17 mouse cellular contexts compared by ENCODE assay signal in the genomic region with DNA sequence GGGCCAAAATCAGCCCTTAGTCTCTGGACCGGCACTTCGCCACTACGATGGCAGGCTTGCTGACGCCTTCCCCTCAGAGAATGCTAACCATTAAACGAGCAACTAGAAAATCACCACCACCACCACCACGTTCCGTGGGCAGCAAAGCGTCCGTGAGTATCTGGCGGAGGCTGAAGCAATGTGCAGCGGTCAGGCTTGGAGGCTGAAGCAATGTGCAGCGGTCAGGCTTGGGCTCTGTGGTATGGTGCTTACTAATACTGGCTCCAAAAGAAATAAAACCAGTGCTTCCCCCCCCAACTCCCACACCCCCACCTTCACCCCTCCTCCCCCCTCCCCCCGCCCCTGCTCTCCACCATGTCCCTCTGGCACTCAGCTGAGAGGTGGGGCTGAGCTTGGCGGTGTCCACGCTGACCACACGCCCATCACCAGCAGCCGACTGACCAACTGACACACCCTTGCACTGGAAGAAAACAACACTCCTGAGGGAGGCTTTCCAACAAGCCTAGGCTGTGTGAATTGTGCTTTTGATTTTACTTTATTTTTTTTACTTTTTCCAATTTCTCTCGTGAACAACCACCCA. TPM values are rescaled to one million over a fixed set of nuclear protein-coding genes. Genes with fewer than 3 reads are reported as not detected.
DNase-seq lines count a peak whose midpoint lies in the region; ATAC-seq and TF ChIP-seq lines count a peak whose summit lies in the region.
"Had no signal": no experiment of that assay in that cellular context is flagged by ENCODE, and none has a peak within 500 bp of the region (broad histone marks: within the 10 kb centered on the region; RNA-seq: fewer than 3 reads in every experiment).

No protein-coding gene starts in this region.

- H3K27ac ChIP-seq in heart, adult 2 months: peak overlapping the region; percentile 49
- H3K27ac ChIP-seq in intestine, embryonic 16.5 days (ENCODE audit: low read length): peak overlapping the region; percentile 11; the same call in 1 of the 2 replicates
- H3K27ac ChIP-seq in intestine, embryonic 15.5 days: no peak overlapping the region
- H3K27ac ChIP-seq in neural tube, embryonic 13.5 days (replicated peaks): peak overlapping the region; percentile 20; the same call in 1 of the 2 replicates
- H3K27ac ChIP-seq in stomach, embryonic 16.5 days (ENCODE audit: low read length): peak overlapping the region; percentile 19; the same call in 1 of the 2 replicates
- H3K27ac ChIP-seq: embryonic facial prominence, embryonic 13.5 days; hindbrain, embryonic 14.5 days; kidney, embryonic 15.5 days had no signal

- WGBS in heart, adult 2 months: 55% methylated on average over 18 of the region's 18 CpGs
- WGBS in intestine, embryonic 16.5 days: 77% methylated on average over 18 of the region's 18 CpGs
- 78% methylated on average over 18 of the region's 18 CpGs for WGBS in intestine, embryonic 15.5 days
- 63% methylated on average over 18 of the region's 18 CpGs for WGBS in neural tube, embryonic 13.5 days
- WGBS in stomach, embryonic 16.5 days: 73% methylated on average over 17 of the region's 18 CpGs

- H3K79me2 ChIP-seq in heart, adult 2 months (replicated peaks; ENCODE audit: control insufficient read depth, insufficient read depth, low read length): no peaks in the 10 kb centered on the region

- TF ChIP-seq EP300 in heart, adult 2 months (IDR thresholded peaks at IDR 0.05; ENCODE audit: insufficient read depth, low read depth, low read length): no peak

- intact Hi-C loops in heart, adult 2 months (cut with DNase I): loop anchor here (2.0 kb wide), 1 partner anchor 37 kb away; no protein-coding TSS in a partner anchor

- H3K9ac ChIP-seq in heart, adult 2 months (ENCODE audit: low read depth, low read length): no peak overlapping the region
- no peak overlapping the region for H3K9ac ChIP-seq in intestine, embryonic 16.5 days (ENCODE audit: low read depth, low read length)
- H3K9ac ChIP-seq in intestine, embryonic 15.5 days: no peak overlapping the region
- no peak overlapping the region for H3K9ac ChIP-seq in neural tube, embryonic 13.5 days
- H3K9ac ChIP-seq in stomach, embryonic 16.5 days (ENCODE audit: low read length): no peak overlapping the region
- H3K9ac ChIP-seq: embryonic facial prominence, embryonic 13.5 days; forebrain, postnatal 0 days; hindbrain, embryonic 14.5 days; kidney, embryonic 15.5 days had no signal

- peaks cover 34% of the 10 kb centered on the region for H3K4me1 ChIP-seq in heart, adult 2 months (ENCODE audit: control insufficient read depth, insufficient read depth, low read length)
- H3K4me1 ChIP-seq in intestine, embryonic 16.5 days (ENCODE audit: control insufficient read depth, insufficient read depth, low read length): peaks cover 82% of the 10 kb centered on the region
- H3K4me1 ChIP-seq in intestine, embryonic 15.5 days (replicated peaks): peaks cover 71% of the 10 kb centered on the region
- H3K4me1 ChIP-seq in neural tube, embryonic 13.5 days (replicated peaks): peaks cover 87% of the 10 kb centered on the region
- peaks cover 44% of the 10 kb centered on the region for H3K4me1 ChIP-seq in stomach, embryonic 16.5 days (ENCODE audit: control insufficient read depth, insufficient read depth, low read length)

- H3K4me3 ChIP-seq in heart, adult 2 months: no peak overlapping the region
- no peak overlapping the region for H3K4me3 ChIP-seq in intestine, embryonic 16.5 days (ENCODE audit: low read length)
- no peak overlapping the region for H3K4me3 ChIP-seq in intestine, embryonic 15.5 days (replicated peaks)
- H3K4me3 ChIP-seq in neural tube, embryonic 13.5 days: no peak overlapping the region
- no peak overlapping the region for H3K4me3 ChIP-seq in stomach, embryonic 16.5 days (replicated peaks; ENCODE audit: low read length)
- H3K4me3 ChIP-seq: embryonic facial prominence, embryonic 13.5 days; kidney, embryonic 15.5 days; left cerebral cortex, adult 2 months had no signal

- H3K27me3 ChIP-seq in heart, adult 2 months (ENCODE audit: control insufficient read depth, insufficient read depth, low read length): no peaks in the 10 kb centered on the region
- no peaks in the 10 kb centered on the region for H3K27me3 ChIP-seq in intestine, embryonic 16.5 days (replicated peaks; ENCODE audit: control insufficient read depth, insufficient read depth, low read length)
- H3K27me3 ChIP-seq in intestine, embryonic 15.5 days (replicated peaks): no peaks in the 10 kb centered on the region
- no peaks in the 10 kb centered on the region for H3K27me3 ChIP-seq in neural tube, embryonic 13.5 days
- H3K27me3 ChIP-seq in stomach, embryonic 16.5 days (ENCODE audit: control insufficient read depth, insufficient read depth, low read length): no peaks in the 10 kb centered on the region
- H3K27me3 ChIP-seq: embryonic facial prominence, embryonic 13.5 days; kidney, embryonic 15.5 days had no signal

- H3K36me3 ChIP-seq in heart, adult 2 months (ENCODE audit: control insufficient read depth, insufficient read depth, low read length): no peaks in the 10 kb centered on the region
- H3K36me3 ChIP-seq in intestine, embryonic 16.5 days (ENCODE audit: control insufficient read depth, insufficient read depth, low read length): no peaks in the 10 kb centered on the region
- no peaks in the 10 kb centered on the region for H3K36me3 ChIP-seq in intestine, embryonic 15.5 days
- H3K36me3 ChIP-seq in neural tube, embryonic 13.5 days: no peaks in the 10 kb centered on the region
- no peaks in the 10 kb centered on the region for H3K36me3 ChIP-seq in stomach, embryonic 16.5 days (ENCODE audit: control insufficient read depth, insufficient read depth, low read length)
- H3K36me3 ChIP-seq: embryonic facial prominence, embryonic 13.5 days; kidney, embryonic 15.5 days had no signal

- ATAC-seq in intestine, embryonic 16.5 days: no peak
- ATAC-seq in intestine, embryonic 15.5 days: no peak
- no peak for ATAC-seq in neural tube, embryonic 13.5 days (ENCODE audit: low read depth)
- ATAC-seq in stomach, embryonic 16.5 days (ENCODE audit: insufficient read depth, low FRiP score): no peak
- ATAC-seq: forebrain, postnatal 0 days had no signal

- no peak overlapping the region for H3K4me2 ChIP-seq in intestine, embryonic 16.5 days (ENCODE audit: low read depth, low read length)
- H3K4me2 ChIP-seq in intestine, embryonic 15.5 days (replicated peaks): no peak overlapping the region
- no peak overlapping the region for H3K4me2 ChIP-seq in neural tube, embryonic 13.5 days
- H3K4me2 ChIP-seq in stomach, embryonic 16.5 days (ENCODE audit: low read depth, low read length): no peak overlapping the region
- H3K4me2 ChIP-seq: embryonic facial prominence, embryonic 13.5 days; hindbrain, embryonic 14.5 days; kidney, embryonic 15.5 days had no signal

- no peaks in the 10 kb centered on the region for H3K9me3 ChIP-seq in intestine, embryonic 16.5 days (ENCODE audit: control insufficient read depth, low read length)
- no peaks in the 10 kb centered on the region for H3K9me3 ChIP-seq in intestine, embryonic 15.5 days
- no peaks in the 10 kb centered on the region for H3K9me3 ChIP-seq in neural tube, embryonic 13.5 days
- H3K9me3 ChIP-seq in stomach, embryonic 16.5 days (replicated peaks; ENCODE audit: control insufficient read depth, low read length): no peaks in the 10 kb centered on the region
- H3K9me3 ChIP-seq: embryonic facial prominence, embryonic 13.5 days; kidney, embryonic 15.5 days had no signal

- DNase-seq in heart, adult 2 months: peak in 1 of 2 experiments; percentile 55
- DNase-seq in heart, postnatal 4 days: no peak
- DNase-seq in neural tube, embryonic 10.5 days (ENCODE audit: extremely low spot score, low spot score): no peak
- DNase-seq in adrenal gland, postnatal 10 days: no peak
- DNase-seq: cerebellum, adult 11-12 months; forebrain, postnatal 0 days; gastrocnemius, postnatal 14 days; midbrain, embryonic 14.5 days; right cerebral cortex, adult 18-20 months had no signal

- TF ChIP-seq CTCF in heart, adult 2 months (IDR thresholded peaks at IDR 0.05): no peak

- no peak for TF ChIP-seq POLR2A in heart, adult 2 months (IDR thresholded peaks at IDR 0.05; ENCODE audit: insufficient read depth, low read depth, low read length)

RNA-seq across cellular contexts. Expression of a gene that starts 39.2 kb away (rescaled TPM):
- 10 to 100 TPM; 39.2 to 43.9 TPM for total RNA-seq in heart, adult 2 months (2021)
- 27.1 and 29.3 TPM in 2 replicates for polyA plus RNA-seq in heart, adult 2 months (2012; rRNA removed)
- 10 to 100 TPM; 35.2 to 37.2 TPM for total RNA-seq in heart, postnatal 4 days (2021)
- 4.8 and 7.1 TPM in 2 replicates for polyA plus RNA-seq in intestine, embryonic 16.5 days (2015; fragmentation: Nextera tagmentation; extraction: Ambion mirVana)
- polyA plus RNA-seq in intestine, embryonic 15.5 days (2015; fragmentation: Nextera tagmentation; extraction: Ambion mirVana): 8.7 and 9.3 TPM in 2 replicates
- polyA plus RNA-seq in neural tube, embryonic 13.5 days (2015; fragmentation: Nextera tagmentation; extraction: Ambion mirVana): 14.5 and 15.8 TPM in 2 replicates
- polyA plus RNA-seq in stomach, embryonic 16.5 days (2015; fragmentation: Nextera tagmentation; extraction: Ambion mirVana): 6.5 and 6.9 TPM in 2 replicates
- 10 to 100 TPM; 19.8 to 22.1 TPM for total RNA-seq in adrenal gland, postnatal 10 days (2021)

RNA-seq across cellular contexts. Expression of a gene that starts 56.7 kb away (rescaled TPM):
- total RNA-seq in heart, adult 2 months (2021): 10 to 100 TPM; 28.9 to 31.9 TPM
- 14.8 and 20.6 TPM in 2 replicates for polyA plus RNA-seq in heart, adult 2 months (2012; rRNA removed)
- 10 to 100 TPM; 30.5 to 32.8 TPM for total RNA-seq in heart, postnatal 4 days (2021)
- 1.9 and 2.2 TPM in 2 replicates for polyA plus RNA-seq in intestine, embryonic 16.5 days (2015; fragmentation: Nextera tagmentation; extraction: Ambion mirVana)
- 2.8 and 3.8 TPM in 2 replicates for polyA plus RNA-seq in intestine, embryonic 15.5 days (2015; fragmentation: Nextera tagmentation; extraction: Ambion mirVana)
- polyA plus RNA-seq in neural tube, embryonic 13.5 days (2015; fragmentation: Nextera tagmentation; extraction: Ambion mirVana): 3.7 and 4.2 TPM in 2 replicates
- 1.8 and 2.5 TPM in 2 replicates for polyA plus RNA-seq in stomach, embryonic 16.5 days (2015; fragmentation: Nextera tagmentation; extraction: Ambion mirVana)
- 10 to 100 TPM; 30.0 to 30.7 TPM for total RNA-seq in adrenal gland, postnatal 10 days (2021)

RNA-seq across cellular contexts. Expression of a gene that starts 57.0 kb away (rescaled TPM):
- total RNA-seq in heart, adult 2 months (2021): 10 to 100 TPM; 84.6 to 99.8 TPM
- polyA plus RNA-seq in heart, adult 2 months (2012; rRNA removed): 25.0 and 46.8 TPM in 2 replicates
- 10 to 100 TPM; 74.9 to 75.7 TPM for total RNA-seq in heart, postnatal 4 days (2021)
- 89.8 and 90.8 TPM in 2 replicates for polyA plus RNA-seq in intestine, embryonic 16.5 days (2015; fragmentation: Nextera tagmentation; extraction: Ambion mirVana)
- polyA plus RNA-seq in intestine, embryonic 15.5 days (2015; fragmentation: Nextera tagmentation; extraction: Ambion mirVana): 91.7 and 97.9 TPM in 2 replicates
- 107 and 109 TPM in 2 replicates for polyA plus RNA-seq in neural tube, embryonic 13.5 days (2015; fragmentation: Nextera tagmentation; extraction: Ambion mirVana)
- polyA plus RNA-seq in stomach, embryonic 16.5 days (2015; fragmentation: Nextera tagmentation; extraction: Ambion mirVana): 89.2 and 93.0 TPM in 2 replicates
- 10 to 100 TPM; 81.3 to 90.7 TPM for total RNA-seq in adrenal gland, postnatal 10 days (2021)
